Mouse (Mus musculus) G1E (cell line): ENCODE measurements around the gene Dpp9.

Experiments
- CTCF ChIP-seq: IDR thresholded peaks from 2 replicates; pipeline ENCODE4 v1.5.1; 2012; ENCODE audit warnings: low read depth, low read length, inconsistent platforms, mixed read lengths
- GATA1 ChIP-seq: IDR thresholded peaks from 2 replicates; pipeline ENCODE4 v1.6.1; 2012; ENCODE audit warnings: borderline replicate concordance, low read length, inconsistent platforms, mixed read lengths
- POLR2AphosphoS5 ChIP-seq: IDR thresholded peaks from 2 replicates; pipeline ENCODE4 v1.6.1; 2012; ENCODE audit warnings: low read depth, low read length, inconsistent platforms; ENCODE audit not compliant: insufficient replicate concordance

DNA sequence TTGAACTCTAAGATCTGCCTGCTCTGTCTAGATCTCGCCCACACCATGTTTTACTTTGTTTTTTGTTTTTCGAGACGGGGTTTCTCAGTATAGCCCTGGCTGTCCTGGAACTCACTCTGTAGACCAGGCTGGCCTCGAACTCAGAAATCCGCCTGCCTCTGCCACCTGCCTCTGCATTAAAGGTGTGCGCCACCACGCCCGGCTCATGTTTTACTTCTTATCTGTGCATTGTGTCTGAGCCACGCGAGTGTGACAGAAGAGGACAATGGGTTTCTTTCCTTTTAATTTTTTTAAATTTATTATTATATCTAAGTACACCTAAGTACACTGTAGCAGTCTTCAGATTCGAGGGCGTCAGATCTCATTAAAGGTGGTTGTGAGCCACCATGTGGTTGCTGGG lies 546 bp upstream of the Dpp9 start:
- TF ChIP-seq CTCF, result no peak
- no peak for TF ChIP-seq GATA1
- TF ChIP-seq POLR2AphosphoS5, result no peak
